Mouse (Mus musculus) E14TG2a.4 (cell line): ENCODE data around the gene Sys1.

ENCODE experiments used
- CTCF ChIP-seq: conservative IDR thresholded peaks from 2 replicates; pipeline ENCODE4 v1.5.1; 2014; ENCODE audit warnings: low read length
- NANOG ChIP-seq: IDR thresholded peaks from 2 replicates; pipeline ENCODE4 v1.6.1; 2014; ENCODE audit warnings: borderline replicate concordance, low read length, mixed read lengths
- POU5F1 ChIP-seq: IDR thresholded peaks from 2 replicates; pipeline ENCODE4 v1.6.1; 2014; ENCODE audit warnings: low read length, borderline replicate concordance

- TF ChIP-seq CTCF (no peak), NANOG (no peak), POU5F1 (no peak)
These were observed 2.8 kb upstream of the Sys1 start for GRCm38 (mm10) chr2:164453887-164454500.
